Comparison of ENCODE assay signal across 9 mouse cellular contexts in genomic region chr19:38096858-38097758, GRCm38 (mm10). TPM values are rescaled to one million over a fixed set of nuclear protein-coding genes. Genes with fewer than 3 reads are reported as not detected.
DNase-seq lines count a peak whose midpoint lies in the region; ATAC-seq lines count a peak whose summit lies in the region.
"Had no signal": no experiment of that assay in that cellular context is flagged by ENCODE, and none has a peak within 500 bp of the region (broad histone marks: within the 10 kb centered on the region; RNA-seq: fewer than 3 reads in every experiment).

TSS of gene Ffar4 (plus strand) at chr19:38097071.

- H3K36me3 ChIP-seq in hindbrain, embryonic 13.5 days: no peaks in the 10 kb centered on the region
- no peaks in the 10 kb centered on the region for H3K36me3 ChIP-seq in lung, embryonic 16.5 days (ENCODE audit: control insufficient read depth, insufficient read depth, low read length)
- H3K36me3 ChIP-seq in stomach, embryonic 14.5 days (ENCODE audit: control insufficient read depth, insufficient read depth, low read length): no peaks in the 10 kb centered on the region

- H3K27ac ChIP-seq in brown adipose tissue, adult 24 weeks (replicated peaks; ENCODE audit: low read depth, low read length): peak within 1 kb of the TSS; percentile 93
- no peak within 1 kb of the TSS for H3K27ac ChIP-seq in hindbrain, embryonic 13.5 days
- no peak within 1 kb of the TSS for H3K27ac ChIP-seq in lung, embryonic 16.5 days (ENCODE audit: low read length)
- H3K27ac ChIP-seq in stomach, embryonic 14.5 days (ENCODE audit: low read length): no peak within 1 kb of the TSS

- H3K4me2 ChIP-seq in hindbrain, embryonic 13.5 days: peak within 1 kb of the TSS; percentile 62
- H3K4me2 ChIP-seq in lung, embryonic 16.5 days (ENCODE audit: low read depth, low read length): peak within 1 kb of the TSS; percentile 64
- H3K4me2 ChIP-seq in stomach, embryonic 14.5 days (replicated peaks; ENCODE audit: low read depth, low read length): peak within 1 kb of the TSS; percentile 59

- under 1% methylated on average over 77 of the region's 77 CpGs for WGBS in hindbrain, embryonic 13.5 days
- under 1% methylated on average over 76 of the region's 77 CpGs for WGBS in lung, embryonic 16.5 days
- under 1% methylated on average over 77 of the region's 77 CpGs for WGBS in stomach, embryonic 14.5 days

- peak within 1 kb of the TSS; percentile 70 for H3K4me3 ChIP-seq in brown adipose tissue, adult 24 weeks (ENCODE audit: insufficient read depth, low read depth, low read length)
- H3K4me3 ChIP-seq in hindbrain, embryonic 13.5 days: peak within 1 kb of the TSS; percentile 39
- H3K4me3 ChIP-seq in lung, embryonic 16.5 days (ENCODE audit: low read length): peak within 1 kb of the TSS; percentile 40
- peak within 1 kb of the TSS; percentile 29 for H3K4me3 ChIP-seq in stomach, embryonic 14.5 days (ENCODE audit: low read depth, low read length)

- peak; percentile 22 to 26 for DNase-seq in monocyte, adult 2 months (ENCODE audit: low read depth in 1 of 2, low spot score in 2 of 2)
- no peak for DNase-seq in cerebellum, adult 11 months
- no peak for DNase-seq in right cerebral cortex, postnatal 36 days (ENCODE audit: low spot score in 2 of 2)

- 0 out of 2 replicates have a peak, but pooled peaks cover 2% of the 10 kb centered on the region for H3K4me1 ChIP-seq in brown adipose tissue, adult 24 weeks (ENCODE audit: control insufficient read depth, insufficient read depth, insufficient read length, low read length)
- peaks cover 12% of the 10 kb centered on the region for H3K4me1 ChIP-seq in hindbrain, embryonic 13.5 days (replicated peaks)
- 0 out of 2 replicates have a peak, but pooled peaks cover 6% of the 10 kb centered on the region for H3K4me1 ChIP-seq in lung, embryonic 16.5 days (replicated peaks; ENCODE audit: control insufficient read depth, insufficient read depth, low read length)
- no peaks in the 10 kb centered on the region for H3K4me1 ChIP-seq in stomach, embryonic 14.5 days (ENCODE audit: control insufficient read depth, insufficient read depth, low read length)

- peak within 1 kb of the TSS; percentile 24; the same call in 1 of the 2 replicates for H3K9ac ChIP-seq in hindbrain, embryonic 13.5 days
- H3K9ac ChIP-seq in lung, embryonic 16.5 days (ENCODE audit: low read length): peak within 1 kb of the TSS; percentile 31; the same call in 1 of the 2 replicates
- no peak within 1 kb of the TSS for H3K9ac ChIP-seq in stomach, embryonic 14.5 days (replicated peaks; ENCODE audit: low read depth, low read length)

- peaks cover 66% of the 10 kb centered on the region for H3K27me3 ChIP-seq in hindbrain, embryonic 13.5 days
- H3K27me3 ChIP-seq in lung, embryonic 16.5 days (ENCODE audit: control insufficient read depth, insufficient read depth, low read depth, low read length): peaks cover 34% of the 10 kb centered on the region
- peaks cover 16% of the 10 kb centered on the region for H3K27me3 ChIP-seq in stomach, embryonic 14.5 days (ENCODE audit: control insufficient read depth, insufficient read depth, low read length)

- no peaks in the 10 kb centered on the region for H3K9me3 ChIP-seq in hindbrain, embryonic 13.5 days
- H3K9me3 ChIP-seq in lung, embryonic 16.5 days (ENCODE audit: control insufficient read depth, low read length): no peaks in the 10 kb centered on the region
- no peaks in the 10 kb centered on the region for H3K9me3 ChIP-seq in stomach, embryonic 14.5 days (ENCODE audit: control insufficient read depth, low read depth, low read length)

- no peak for ATAC-seq in monocyte, adult 5-6 weeks (replicated peaks; ENCODE audit: insufficient number of reproducible peaks, low FRiP score, low TSS enrichment, poor library complexity, severe bottlenecking)
- ATAC-seq in hindbrain, embryonic 13.5 days (ENCODE audit: low FRiP score): peak; percentile 65; the same call in 1 of the 2 replicates
- peak; percentile 73 for ATAC-seq in lung, embryonic 16.5 days (ENCODE audit: low read depth)
- peak; percentile 70 for ATAC-seq in stomach, embryonic 14.5 days (ENCODE audit: insufficient number of reproducible peaks, insufficient read depth, low FRiP score, low read depth)

RNA-seq across cellular contexts. Expression of gene Ffar4, which starts in this region (rescaled TPM):
- total RNA-seq in monocyte, adult 5-6 weeks (2017): 0.32 TPM in 1 of 3 replicates, not detected in the others
- polyA plus RNA-seq in brown adipose tissue, adult 24 weeks (2012; ENCODE audit: insufficient read depth, insufficient read length, missing spikeins): 13.8 and 36.9 TPM in 2 replicates
- not detected in 2 replicates for polyA plus RNA-seq in hindbrain, embryonic 13.5 days (2015; fragmentation: Nextera tagmentation; extraction: Ambion mirVana)
- polyA plus RNA-seq in lung, embryonic 16.5 days (2015; fragmentation: Nextera tagmentation; extraction: Ambion mirVana): 3.4 and 4.4 TPM in 2 replicates
- polyA plus RNA-seq in stomach, embryonic 14.5 days (2014; fragmentation: Nextera tagmentation; extraction: Ambion mirVana): 4.3 and 6.2 TPM in 2 replicates
- polyA plus RNA-seq: cortical plate, adult 2 months had no signal

Comparison
In these comparisons a context has a peak if more than half of its experiments do, and no peak if none do; other contexts are left out.
1. Peak in ATAC-seq, H3K4me3 ChIP-seq, H3K9ac ChIP-seq and H3K4me2 ChIP-seq in hindbrain, embryonic 13.5 days; RNA of the gene not detected or under 1 TPM.
2. DNase-seq: peak in monocyte, adult 2 months (2 of 2); none in cerebellum, adult 11 months (single experiment) and right cerebral cortex, postnatal 36 days (0 of 2).
3. Peak in every context shown above with its lines, with median percentiles within 50 percentile points of each other: H3K4me3 ChIP-seq and H3K4me2 ChIP-seq.